Mouse (Mus musculus) heart, adult 2 months (tissue): ENCODE measurements around the gene Ccdc58.

ENCODE experiments used
- CTCF ChIP-seq: fragments of 200-600 bp; IDR thresholded peaks from 2 replicates; pipeline ENCODE4 v1.8.1; 2022; ENCODE audit warnings: antibody characterized with exemption, mild to moderate bottlenecking, moderate library complexity
- EP300 ChIP-seq: fragments of 200-500 bp; IDR thresholded peaks from 2 replicates; pipeline ENCODE4 v1.6.1; 2011; ENCODE audit warnings: low read depth, low read length, control low read depth; ENCODE audit not compliant: insufficient read depth
- POLR2A ChIP-seq: fragments of 200-500 bp; IDR thresholded peaks from 2 replicates; pipeline ENCODE4 v1.6.1; 2011; ENCODE audit warnings: mild to moderate bottlenecking, low read depth, low read length, control low read depth; ENCODE audit not compliant: insufficient read depth

GRCm38 (mm10) chr16:36071450-36072379 is at the start of gene Ccdc58, which contains the start of gene Fam162a:
- TF ChIP-seq CTCF = peak; percentile 51
- peak; percentile 98 for TF ChIP-seq POLR2A
- TF ChIP-seq EP300 = peak; percentile 9; the same call in 1 of the 2 replicates
